10 mouse cellular contexts compared by ENCODE assay signal in the genomic region with DNA sequence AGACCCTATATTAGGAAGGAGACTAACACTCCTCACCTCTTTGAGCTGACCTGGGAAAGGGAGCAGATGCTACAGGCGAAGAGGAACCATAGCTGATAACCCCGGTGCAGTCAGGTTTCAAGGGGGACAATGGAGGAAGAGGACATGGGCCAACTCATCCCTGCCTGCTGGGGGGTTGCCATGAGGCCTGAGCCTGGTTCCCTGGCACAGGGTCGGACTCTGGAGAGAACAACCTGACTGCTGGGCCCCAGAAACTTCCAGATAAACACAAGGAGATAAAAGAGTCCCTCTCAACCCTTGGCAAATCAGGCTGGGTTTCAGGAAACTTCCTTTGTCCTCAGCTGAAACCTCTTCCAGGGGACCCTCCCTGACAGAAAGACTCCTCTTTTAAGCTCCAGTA. TPM values are rescaled to one million over a fixed set of nuclear protein-coding genes. Genes with fewer than 3 reads are reported as not detected.
A peak's percentile ranks its signal among the peaks of the same experiment; 100 is the strongest.
DNase-seq lines count a peak whose midpoint lies in the region; ATAC-seq and TF ChIP-seq lines count a peak whose summit lies in the region.
"Had no signal": no experiment of that assay in that cellular context is flagged by ENCODE, and none has a peak within 500 bp of the region (broad histone marks: within the 10 kb centered on the region; RNA-seq: fewer than 3 reads in every experiment).

No protein-coding gene starts in this region.

- TF ChIP-seq CTCF in kidney, postnatal 0 days (IDR thresholded peaks at IDR 0.05; ENCODE audit: low read depth), result no peak
- TF ChIP-seq CTCF in E14TG2a.4 (conservative IDR thresholded peaks at IDR 0.05; ENCODE audit: low read length), result no peak

- H3K4me1 ChIP-seq in forebrain, embryonic 13.5 days, result peaks cover 30% of the 10 kb centered on the region
- H3K4me1 ChIP-seq in forebrain, embryonic 15.5 days, result peaks cover 14% of the 10 kb centered on the region
- peaks cover 58% of the 10 kb centered on the region for H3K4me1 ChIP-seq in kidney, postnatal 0 days (replicated peaks; ENCODE audit: insufficient read depth, low read length)
- peaks cover 98% of the 10 kb centered on the region for H3K4me1 ChIP-seq in E14TG2a.4 (replicated peaks; ENCODE audit: low read depth, low read length)
- H3K4me1 ChIP-seq in intestine, embryonic 15.5 days (replicated peaks), result peaks cover 63% of the 10 kb centered on the region

- DNase-seq in kidney, postnatal 0 days (ENCODE audit: low spot score), result no peak
- DNase-seq in kidney, adult 18-20 months, result no peak
- DNase-seq in cerebellum, postnatal 4 days (ENCODE audit: low spot score in 2 of 2), result no peak
- no peak for DNase-seq in spleen, postnatal 14 days (ENCODE audit: low spot score in 2 of 2)

- 79% methylated on average over 3 of the region's 3 CpGs for WGBS in forebrain, embryonic 13.5 days
- 76% methylated on average over 3 of the region's 3 CpGs for WGBS in forebrain, embryonic 15.5 days
- 75% methylated on average over 3 of the region's 3 CpGs for WGBS in kidney, postnatal 0 days
- whole genome bisulfite sequencing in intestine, embryonic 15.5 days, result 59% methylated on average over 3 of the region's 3 CpGs

- H3K4me2 ChIP-seq in forebrain, embryonic 13.5 days, result no peak overlapping the region
- H3K4me2 ChIP-seq in forebrain, embryonic 15.5 days (replicated peaks), result no peak overlapping the region
- H3K4me2 ChIP-seq in kidney, postnatal 0 days (ENCODE audit: low read length), result no peak overlapping the region
- H3K4me2 ChIP-seq in intestine, embryonic 15.5 days (replicated peaks), result no peak overlapping the region
- H3K4me2 ChIP-seq: hindbrain, embryonic 13.5 days had no signal

- peak overlapping the region; percentile 31; the same call in 1 of the 2 replicates for H3K27ac ChIP-seq in forebrain, embryonic 13.5 days
- H3K27ac ChIP-seq in forebrain, embryonic 15.5 days (replicated peaks), result no peak overlapping the region
- peak overlapping the region; percentile 87 for H3K27ac ChIP-seq in kidney, postnatal 0 days
- H3K27ac ChIP-seq in intestine, embryonic 15.5 days, result peak overlapping the region; percentile 3; the same call in 1 of the 2 replicates

- no peaks in the 10 kb centered on the region for H3K36me3 ChIP-seq in forebrain, embryonic 13.5 days (ENCODE audit: poor library complexity, severe bottlenecking)
- H3K36me3 ChIP-seq in forebrain, embryonic 15.5 days, result no peaks in the 10 kb centered on the region
- H3K36me3 ChIP-seq in kidney, postnatal 0 days (ENCODE audit: insufficient read depth, low read length), result no peaks in the 10 kb centered on the region
- H3K36me3 ChIP-seq in E14TG2a.4 (ENCODE audit: insufficient read depth, low read length), result peaks cover 92% of the 10 kb centered on the region
- H3K36me3 ChIP-seq in intestine, embryonic 15.5 days, result no peaks in the 10 kb centered on the region
- H3K36me3 ChIP-seq: hindbrain, embryonic 13.5 days had no signal

- no peak overlapping the region for H3K4me3 ChIP-seq in forebrain, embryonic 13.5 days
- no peak overlapping the region for H3K4me3 ChIP-seq in forebrain, embryonic 15.5 days
- no peak overlapping the region for H3K4me3 ChIP-seq in kidney, postnatal 0 days (replicated peaks; ENCODE audit: low read depth, low read length)
- peak overlapping the region; percentile 96; the same call in 1 of the 2 replicates for H3K4me3 ChIP-seq in E14TG2a.4 (replicated peaks; ENCODE audit: low read length)
- no peak overlapping the region for H3K4me3 ChIP-seq in intestine, embryonic 15.5 days (replicated peaks)
- H3K4me3 ChIP-seq: hindbrain, embryonic 13.5 days; megakaryocyte, embryonic 14.5 days had no signal

- H3K9ac ChIP-seq in forebrain, embryonic 13.5 days, result no peak overlapping the region
- no peak overlapping the region for H3K9ac ChIP-seq in forebrain, embryonic 15.5 days (replicated peaks)
- no peak overlapping the region for H3K9ac ChIP-seq in kidney, postnatal 0 days (ENCODE audit: low read depth, low read length)
- H3K9ac ChIP-seq in intestine, embryonic 15.5 days, result no peak overlapping the region
- H3K9ac ChIP-seq: hindbrain, embryonic 13.5 days had no signal

- ATAC-seq in forebrain, embryonic 13.5 days, result no peak
- ATAC-seq in forebrain, embryonic 15.5 days (replicated peaks), result no peak
- no peak for ATAC-seq in kidney, postnatal 0 days (replicated peaks; ENCODE audit: low FRiP score, low read depth)
- no peak for ATAC-seq in intestine, embryonic 15.5 days

- H3K27me3 ChIP-seq in forebrain, embryonic 13.5 days, result 0 out of 2 replicates have a peak, but pooled peaks cover 3% of the 10 kb centered on the region
- H3K27me3 ChIP-seq in forebrain, embryonic 15.5 days, result no peaks in the 10 kb centered on the region; the same call in 1 of the 2 replicates
- H3K27me3 ChIP-seq in kidney, postnatal 0 days (ENCODE audit: insufficient read depth, low read length), result no peaks in the 10 kb centered on the region
- no peaks in the 10 kb centered on the region; the same call in 1 of the 2 replicates for H3K27me3 ChIP-seq in E14TG2a.4 (ENCODE audit: insufficient read depth, low read length)
- no peaks in the 10 kb centered on the region for H3K27me3 ChIP-seq in intestine, embryonic 15.5 days (replicated peaks)

- no peaks in the 10 kb centered on the region for H3K9me3 ChIP-seq in forebrain, embryonic 13.5 days (replicated peaks)
- no peaks in the 10 kb centered on the region for H3K9me3 ChIP-seq in forebrain, embryonic 15.5 days
- H3K9me3 ChIP-seq in kidney, postnatal 0 days (replicated peaks; ENCODE audit: low read length), result no peaks in the 10 kb centered on the region
- H3K9me3 ChIP-seq in E14TG2a.4 (ENCODE audit: low read length), result no peaks in the 10 kb centered on the region
- no peaks in the 10 kb centered on the region for H3K9me3 ChIP-seq in intestine, embryonic 15.5 days
- H3K9me3 ChIP-seq: hindbrain, embryonic 13.5 days had no signal

RNA-seq across cellular contexts. Expression of a gene that starts 7.4 kb away (rescaled TPM):
- polyA plus RNA-seq in forebrain, embryonic 13.5 days (2015; fragmentation: Nextera tagmentation; extraction: Ambion mirVana), result 3.4 and 5.0 TPM in 2 replicates
- 3.0 and 3.1 TPM in 2 replicates for polyA plus RNA-seq in forebrain, embryonic 15.5 days (2015; fragmentation: Nextera tagmentation; extraction: Ambion mirVana)
- polyA plus RNA-seq in kidney, postnatal 0 days (2015; fragmentation: Nextera tagmentation; extraction: Ambion mirVana), result 48.6 and 62.4 TPM in 2 replicates
- 30.9 and 37.8 TPM in 2 replicates for polyA plus RNA-seq in intestine, embryonic 15.5 days (2015; fragmentation: Nextera tagmentation; extraction: Ambion mirVana)

RNA-seq across cellular contexts. Expression of a gene that starts 38.9 kb away (rescaled TPM):
- polyA plus RNA-seq in forebrain, embryonic 13.5 days (2015; fragmentation: Nextera tagmentation; extraction: Ambion mirVana), result 483 and 550 TPM in 2 replicates
- polyA plus RNA-seq in forebrain, embryonic 15.5 days (2015; fragmentation: Nextera tagmentation; extraction: Ambion mirVana), result 407 and 432 TPM in 2 replicates
- polyA plus RNA-seq in kidney, postnatal 0 days (2015; fragmentation: Nextera tagmentation; extraction: Ambion mirVana), result 737 and 848 TPM in 2 replicates
- polyA plus RNA-seq in intestine, embryonic 15.5 days (2015; fragmentation: Nextera tagmentation; extraction: Ambion mirVana), result 577 and 672 TPM in 2 replicates

RNA-seq across cellular contexts. Expression of a gene that starts 47.0 kb away (rescaled TPM):
- polyA plus RNA-seq in forebrain, embryonic 13.5 days (2015; fragmentation: Nextera tagmentation; extraction: Ambion mirVana), result 211 and 220 TPM in 2 replicates
- polyA plus RNA-seq in forebrain, embryonic 15.5 days (2015; fragmentation: Nextera tagmentation; extraction: Ambion mirVana), result 201 and 206 TPM in 2 replicates
- 170 and 185 TPM in 2 replicates for polyA plus RNA-seq in kidney, postnatal 0 days (2015; fragmentation: Nextera tagmentation; extraction: Ambion mirVana)
- polyA plus RNA-seq in intestine, embryonic 15.5 days (2015; fragmentation: Nextera tagmentation; extraction: Ambion mirVana), result 172 TPM in 2 replicates

RNA-seq across cellular contexts. Expression of a gene that starts 55.1 kb away (rescaled TPM):
- polyA plus RNA-seq in forebrain, embryonic 13.5 days (2015; fragmentation: Nextera tagmentation; extraction: Ambion mirVana), result 11.0 and 12.7 TPM in 2 replicates
- polyA plus RNA-seq in forebrain, embryonic 15.5 days (2015; fragmentation: Nextera tagmentation; extraction: Ambion mirVana), result 18.4 and 21.6 TPM in 2 replicates
- polyA plus RNA-seq in kidney, postnatal 0 days (2015; fragmentation: Nextera tagmentation; extraction: Ambion mirVana), result 12.0 and 13.1 TPM in 2 replicates
- polyA plus RNA-seq in intestine, embryonic 15.5 days (2015; fragmentation: Nextera tagmentation; extraction: Ambion mirVana), result 11.4 and 12.7 TPM in 2 replicates
